Mouse (Mus musculus) heart, embryonic 13.5 days (tissue): ENCODE results near the gene Rpl18. TPM values are rescaled to one million over a fixed set of nuclear protein-coding genes. Genes with fewer than 3 reads are reported as not detected.

Source experiments
- ATAC-seq: fragments of 200-750 bp; cut with Nextera tagmentation; 2 replicates; pipeline ENCODE4 v1.8.0; 2017; ENCODE audit warnings: moderate TSS enrichment; ENCODE audit not compliant: insufficient number of reproducible peaks, low FRiP score, low TSS enrichment; ENCODE audit errors: extremely low read depth
- H3K27ac ChIP-seq: fragments of 300-500 bp; sonication (generic); replicated peaks from 2 replicates; pipeline ENCODE4 v1.5.1; 2015; ENCODE audit warnings: moderate library complexity, mild to moderate bottlenecking, inconsistent platforms
- H3K27me3 ChIP-seq: fragments of 300-500 bp; sonication (generic); replicated peaks from 2 replicates; pipeline ENCODE4 v1.6.1; 2015; ENCODE audit warnings: mild to moderate bottlenecking, inconsistent platforms
- H3K36me3 ChIP-seq: fragments of 300-500 bp; sonication (generic); 2 replicates; pipeline ENCODE4 v1.6.1; 2015; ENCODE audit warnings: mild to moderate bottlenecking, inconsistent platforms
- H3K4me1 ChIP-seq: fragments of 300-500 bp; sonication (generic); 2 replicates; pipeline ENCODE4 v1.6.1; 2015; ENCODE audit warnings: inconsistent platforms
- H3K4me2 ChIP-seq: fragments of 300-500 bp; sonication (generic); 2 replicates; pipeline ENCODE4 v1.6.1; 2015; ENCODE audit warnings: inconsistent platforms, mild to moderate bottlenecking, moderate library complexity
- H3K4me3 ChIP-seq: fragments of 300-500 bp; sonication (generic); 2 replicates; pipeline ENCODE4 v1.5.1; 2015; ENCODE audit warnings: moderate library complexity, mild to moderate bottlenecking, inconsistent platforms
- H3K9ac ChIP-seq: fragments of 300-500 bp; sonication (generic); 2 replicates; pipeline ENCODE4 v1.6.1; 2015; ENCODE audit warnings: inconsistent platforms, mild to moderate bottlenecking, moderate library complexity
- H3K9me3 ChIP-seq: fragments of 300-500 bp; sonication (generic); 2 replicates; pipeline ENCODE4 v1.6.1; 2016; ENCODE audit warnings: inconsistent platforms
- WGBS: fragments of 180-500 bp; shearing (Covaris S2); methylation state at CpG from one replicate; pipeline ENCODE4 v1.1.7; 2015; ENCODE audit warnings: mixed read lengths; 5-methylcytosine and 5-hydroxymethylcytosine counted together
- polyA plus RNA-seq: library from polyadenylated mRNA; unstranded; fragments of >200 nt; fragmentation: Nextera tagmentation; extraction: Ambion mirVana; gene quantifications from 2 replicates; pipeline ENCODE4 v1.2.1, GENCODE M21; 2015

Gene Rpl18
- polyA plus RNA-seq, 1 experiment from 2014 or later, result 630 TPM

- no peaks in the 10 kb centered on the region for H3K9me3 ChIP-seq
- ATAC-seq, result no peak
- peaks cover 86% of the 10 kb centered on the region for H3K36me3 ChIP-seq
- H3K27me3 ChIP-seq, result no peaks in the 10 kb centered on the region
- no peak overlapping the region for H3K27ac ChIP-seq
- WGBS, result 68% methylated on average over 13 of the region's 13 CpGs
- peaks cover 21% of the 10 kb centered on the region for H3K4me1 ChIP-seq
- no peak overlapping the region for H3K4me3 ChIP-seq
- H3K9ac ChIP-seq, result peak overlapping the region; percentile 21; the same call in 1 of the 2 replicates
- no peak overlapping the region for H3K4me2 ChIP-seq
These were observed 7.1 kb downstream of the Rpl18 start for GRCm38 (mm10) chr7:45722348-45722713.

DNA sequence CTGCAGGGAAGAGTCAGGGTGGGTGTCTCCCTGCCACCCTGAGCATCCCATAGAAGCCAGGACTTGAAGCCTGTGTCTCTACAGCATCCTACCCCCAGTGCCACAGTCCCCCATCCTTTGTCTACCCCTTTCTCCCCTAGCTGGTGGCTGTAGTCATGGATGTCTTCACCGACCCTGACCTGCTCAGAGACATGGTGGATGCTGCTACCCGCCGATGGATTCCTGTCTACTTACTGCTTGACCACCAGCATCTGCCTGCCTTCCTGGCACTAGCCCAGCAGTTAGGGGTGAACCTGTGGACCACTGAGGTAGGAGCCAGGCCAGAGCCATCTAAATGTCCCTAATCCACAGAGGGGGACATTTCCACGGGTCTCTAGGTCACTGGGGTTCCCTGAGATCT lies 8.0 kb downstream of the Rpl18 start:
- Histone ChIP-seq H3K9me3 (no peaks in the 10 kb centered on the region), H3K27ac (no peak overlapping the region), H3K4me3 (no peak overlapping the region), H3K36me3 (peaks cover 89% of the 10 kb centered on the region), H3K27me3 (no peaks in the 10 kb centered on the region), H3K9ac (no peak overlapping the region), H3K4me1 (peaks cover 21% of the 10 kb centered on the region), H3K4me2 (no peak overlapping the region)
- 92% methylated on average over 4 of the region's 4 CpGs for WGBS
- ATAC-seq, result no peak

DNA sequence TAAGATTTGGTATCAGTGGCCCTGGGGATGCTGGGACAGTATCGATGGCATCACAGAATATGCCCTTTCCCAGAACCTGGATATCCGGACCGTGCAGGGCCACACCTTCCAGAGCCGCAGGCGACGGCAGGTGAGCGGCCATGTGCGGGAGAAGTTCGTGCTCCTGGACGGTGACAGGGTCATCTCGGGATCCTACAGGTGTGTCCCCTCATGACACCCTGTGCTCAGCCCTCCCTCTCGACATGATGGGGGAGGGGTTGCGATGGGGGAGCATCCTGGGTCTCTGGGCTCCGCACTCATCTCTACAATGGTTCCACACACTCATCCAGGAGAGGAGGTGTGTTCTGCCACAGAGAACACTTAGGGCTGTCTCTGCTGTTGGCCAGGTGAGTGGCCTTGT lies 8.5 kb downstream of the Rpl18 start:
- 93% methylated on average over 14 of the region's 14 CpGs for WGBS
- Histone ChIP-seq H3K36me3 (peaks cover 93% of the 10 kb centered on the region), H3K9me3 (no peaks in the 10 kb centered on the region), H3K4me3 (no peak overlapping the region), H3K4me2 (no peak overlapping the region), H3K9ac (no peak overlapping the region), H3K27me3 (no peaks in the 10 kb centered on the region), H3K4me1 (peaks cover 19% of the 10 kb centered on the region), H3K27ac (no peak overlapping the region)
- no peak for ATAC-seq

GRCm38 (mm10) chr7:45725151-45725550 lies 9.9 kb downstream of the Rpl18 start:
- no peaks in the 10 kb centered on the region for H3K9me3 ChIP-seq
- ATAC-seq, result no peak
- WGBS, result 92% methylated on average over 9 of the region's 9 CpGs
- H3K4me2 ChIP-seq, result no peak overlapping the region
- peaks cover 5% of the 10 kb centered on the region; the same call in 1 of the 2 replicates for H3K4me1 ChIP-seq
- no peak overlapping the region for H3K27ac ChIP-seq
- no peak overlapping the region for H3K4me3 ChIP-seq
- peaks cover 83% of the 10 kb centered on the region for H3K36me3 ChIP-seq
- H3K9ac ChIP-seq, result no peak overlapping the region
- no peaks in the 10 kb centered on the region for H3K27me3 ChIP-seq

DNA sequence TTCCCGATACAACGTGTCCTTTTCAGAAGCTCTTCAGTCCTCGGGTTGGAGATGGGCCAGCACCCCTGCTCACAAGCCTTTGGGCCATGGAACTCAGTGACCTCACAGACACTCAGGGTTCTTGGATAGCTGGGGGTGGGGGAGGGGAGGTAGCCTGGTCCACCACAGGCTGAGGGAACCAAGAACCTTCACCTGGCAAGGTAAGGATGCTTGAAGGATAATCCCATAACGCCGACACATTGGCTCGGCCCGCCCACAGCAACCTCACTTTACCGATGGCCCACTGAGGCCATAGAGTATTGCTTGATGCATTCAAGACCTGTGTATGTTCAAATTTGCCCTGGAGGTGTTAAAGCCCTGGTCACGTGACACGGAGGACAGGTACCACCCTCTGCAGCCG lies 10.5 kb downstream of the Rpl18 start, which contains the start of gene Spaca4:
Spaca4 (minus strand) TSS at position 101 of the 400 bp plus-strand sequence.
- no peak within 1 kb of the TSS for H3K9ac ChIP-seq
- no peak within 1 kb of the TSS for H3K27ac ChIP-seq
- H3K4me1 ChIP-seq, result peaks cover 10% of the 10 kb centered on the region
- no peaks in the 10 kb centered on the region for H3K27me3 ChIP-seq
- no peak within 1 kb of the TSS for H3K4me3 ChIP-seq
- 89% methylated on average over 11 of the region's 11 CpGs for WGBS
- H3K4me2 ChIP-seq, result no peak within 1 kb of the TSS
- peaks cover 77% of the 10 kb centered on the region for H3K36me3 ChIP-seq
- H3K9me3 ChIP-seq, result no peaks in the 10 kb centered on the region
- ATAC-seq, result no peak

- no peaks in the 10 kb centered on the region for H3K27me3 ChIP-seq
- peaks cover 70% of the 10 kb centered on the region for H3K36me3 ChIP-seq
- H3K4me3 ChIP-seq, result no peak overlapping the region
- WGBS, result 89% methylated on average over 10 of the region's 10 CpGs
- no peak overlapping the region for H3K27ac ChIP-seq
- peaks cover 12% of the 10 kb centered on the region for H3K4me1 ChIP-seq
- H3K9me3 ChIP-seq, result no peaks in the 10 kb centered on the region
- H3K9ac ChIP-seq, result no peak overlapping the region
- H3K4me2 ChIP-seq, result no peak overlapping the region
- no peak for ATAC-seq
These were observed 11.2 kb downstream of the Rpl18 start for GRCm38 (mm10) chr7:45726419-45726818.

- Histone ChIP-seq H3K27me3 (no peaks in the 10 kb centered on the region), H3K36me3 (peaks cover 58% of the 10 kb centered on the region), H3K4me2 (no peak overlapping the region), H3K9me3 (no peaks in the 10 kb centered on the region), H3K4me3 (no peak overlapping the region), H3K27ac (no peak overlapping the region), H3K9ac (no peak overlapping the region), H3K4me1 (peaks cover 12% of the 10 kb centered on the region)
- ATAC-seq, result no peak
- WGBS, result 64% methylated on average over 3 of the region's 3 CpGs
These were observed 12.4 kb downstream of the Rpl18 start for GRCm38 (mm10) chr7:45727625-45728024.

DNA sequence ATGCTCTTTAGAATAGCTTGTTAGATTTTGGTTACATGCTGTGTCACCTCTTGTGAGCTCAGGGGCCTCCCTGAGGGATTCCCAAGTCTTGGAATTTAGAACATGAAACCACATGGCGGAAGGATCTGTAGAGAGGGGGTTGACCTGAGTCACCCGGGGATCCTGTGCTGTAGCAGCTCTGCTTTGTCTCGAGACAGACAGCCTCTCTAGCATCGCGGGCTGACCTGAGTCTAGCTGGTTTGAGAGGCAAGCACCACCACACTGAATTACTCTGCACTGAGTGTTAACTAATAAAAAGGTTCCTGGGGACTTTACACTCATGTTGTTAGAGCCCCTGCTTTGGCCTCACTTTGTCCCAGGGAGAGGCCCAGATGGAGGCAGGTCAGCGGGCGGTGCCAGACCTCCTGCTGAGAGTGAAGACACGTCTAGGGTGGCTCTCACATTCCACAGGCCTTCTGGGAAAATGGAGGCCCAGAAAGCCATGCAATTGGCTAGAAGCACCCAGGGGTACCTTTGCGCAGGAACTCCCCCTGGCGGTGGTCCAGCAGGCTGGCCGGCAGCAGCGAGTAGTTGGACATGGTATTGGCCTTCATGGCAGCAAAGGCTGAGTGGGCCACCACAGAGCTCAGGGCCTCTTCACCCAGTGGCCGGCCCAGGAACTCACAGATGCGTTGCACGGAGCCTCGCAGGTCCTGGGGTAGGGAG lies 15.6 kb downstream of the Rpl18 start:
- Histone ChIP-seq H3K27me3 (no peaks in the 10 kb centered on the region), H3K4me2 (no peak overlapping the region), H3K9me3 (no peaks in the 10 kb centered on the region), H3K9ac (0 out of 2 replicates have a peak overlapping the region, but pooled peaks have one; percentile 16), H3K27ac (no peak overlapping the region), H3K4me3 (no peak overlapping the region), H3K4me1 (peaks cover 12% of the 10 kb centered on the region), H3K36me3 (peaks cover 25% of the 10 kb centered on the region)
- ATAC-seq, result no peak
- WGBS, result 17% methylated on average over 16 of the region's 16 CpGs

DNA sequence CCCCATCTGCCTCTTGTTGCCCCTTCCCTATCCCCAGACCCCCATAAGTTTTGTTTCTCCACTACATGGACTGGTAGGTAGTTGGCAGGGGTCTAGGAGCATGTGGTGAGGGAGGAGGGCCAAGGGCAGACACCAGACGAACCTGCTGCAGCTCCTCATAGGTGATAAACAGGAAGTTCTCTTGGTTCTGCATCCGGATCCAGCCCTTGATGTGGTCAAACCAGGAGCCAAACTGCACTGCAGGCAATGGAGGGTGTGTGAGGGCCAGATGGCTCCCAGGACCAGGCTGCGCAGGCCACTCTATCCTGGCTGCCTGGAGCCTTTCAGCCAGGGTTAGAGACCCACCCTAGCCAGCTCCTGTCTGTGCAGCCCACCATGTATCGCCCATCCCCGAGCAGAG lies 18.2 kb downstream of the Rpl18 start:
- WGBS, result 73% methylated on average over 5 of the region's 5 CpGs
- no peaks in the 10 kb centered on the region for H3K27me3 ChIP-seq
- peaks cover 12% of the 10 kb centered on the region for H3K4me1 ChIP-seq
- no peak overlapping the region for H3K9ac ChIP-seq
- H3K9me3 ChIP-seq, result no peaks in the 10 kb centered on the region
- no peak for ATAC-seq
- no peak overlapping the region for H3K4me3 ChIP-seq
- H3K36me3 ChIP-seq, result peaks cover 6% of the 10 kb centered on the region; the same call in 1 of the 2 replicates
- H3K4me2 ChIP-seq, result no peak overlapping the region
- no peak overlapping the region for H3K27ac ChIP-seq

GRCm38 (mm10) chr7:45739162-45739763 lies 24.0 kb downstream of the Rpl18 start:
- WGBS, result 9% methylated on average over 9 of the region's 9 CpGs
- Histone ChIP-seq H3K27me3 (peaks cover 14% of the 10 kb centered on the region), H3K9me3 (no peaks in the 10 kb centered on the region), H3K36me3 (no peaks in the 10 kb centered on the region), H3K4me1 (peaks cover 10% of the 10 kb centered on the region; the same call in 1 of the 2 replicates), H3K4me2 (no peak overlapping the region), H3K27ac (no peak overlapping the region), H3K9ac (no peak overlapping the region), H3K4me3 (no peak overlapping the region)
- ATAC-seq, result no peak

- Histone ChIP-seq H3K36me3 (no peaks in the 10 kb centered on the region), H3K9ac (no peak overlapping the region), H3K4me2 (no peak overlapping the region), H3K27ac (no peak overlapping the region), H3K9me3 (no peaks in the 10 kb centered on the region), H3K4me1 (peaks cover 10% of the 10 kb centered on the region; the same call in 1 of the 2 replicates), H3K27me3 (peaks cover 14% of the 10 kb centered on the region), H3K4me3 (no peak overlapping the region)
- WGBS, result 71% methylated on average over 10 of the region's 10 CpGs
- no peak for ATAC-seq
These were observed 24.6 kb downstream of the Rpl18 start for GRCm38 (mm10) chr7:45739820-45740219.
